Mouse (Mus musculus) liver, embryonic 11.5 days (tissue): ENCODE results near the gene Gm17364. TPM values are rescaled to one million over a fixed set of nuclear protein-coding genes. Genes with fewer than 3 reads are reported as not detected.

Experiments
- ATAC-seq: fragments of 200-750 bp; cut with Nextera tagmentation; replicated peaks from 2 replicates; pipeline ENCODE4 v1.8.0; 2017; ENCODE audit warnings: moderate number of reproducible peaks, mild to moderate bottlenecking, moderate TSS enrichment, moderate library complexity; ENCODE audit not compliant: low FRiP score
- DNase-seq: peaks from one replicate; pipeline ENCODE4 v3.0.0-alpha.2; 2017; ENCODE audit warnings: low spot score
- H3K27ac ChIP-seq: fragments of 300-500 bp; sonication (generic); 2 replicates; pipeline ENCODE4 v1.5.1; 2014; ENCODE audit warnings: mild to moderate bottlenecking, low read depth, low read length, control low read depth
- H3K27me3 ChIP-seq: fragments of 300-500 bp; sonication (generic); replicated peaks from 2 replicates; pipeline ENCODE4 v1.6.1; 2014; ENCODE audit warnings: low read length, mixed read lengths; ENCODE audit not compliant: control insufficient read depth, insufficient read depth
- H3K36me3 ChIP-seq: fragments of 300-500 bp; sonication (generic); 2 replicates; pipeline ENCODE4 v1.6.1; 2014; ENCODE audit warnings: mild to moderate bottlenecking, low read length, moderate library complexity, mixed read lengths; ENCODE audit not compliant: control insufficient read depth, insufficient read depth
- H3K4me1 ChIP-seq: fragments of 300-500 bp; sonication (generic); replicated peaks from 2 replicates; pipeline ENCODE4 v1.6.1; 2014; ENCODE audit warnings: low read length, mixed read lengths; ENCODE audit not compliant: control insufficient read depth, insufficient read depth
- H3K4me2 ChIP-seq: fragments of 300-500 bp; sonication (generic); 2 replicates; pipeline ENCODE4 v1.6.1; 2014; ENCODE audit warnings: mild to moderate bottlenecking, control low read depth, moderate library complexity
- H3K4me3 ChIP-seq: fragments of 300-500 bp; sonication (generic); 2 replicates; pipeline ENCODE4 v1.5.1; 2014; ENCODE audit warnings: low read depth, low read length, control low read depth
- H3K9ac ChIP-seq: fragments of 300-500 bp; sonication (generic); 2 replicates; pipeline ENCODE4 v1.6.1; 2014; ENCODE audit warnings: low read depth, low read length, control low read depth
- H3K9me3 ChIP-seq: fragments of 300-500 bp; sonication (generic); 2 replicates; pipeline ENCODE4 v1.6.1; 2016; ENCODE audit warnings: low read length, inconsistent platforms, mixed read lengths; ENCODE audit not compliant: control insufficient read depth
- WGBS: fragments of 180-500 bp; shearing (Covaris S2); extraction: QIAGEN DNeasy Blood & Tissue Kit; methylation state at CpG from one replicate; pipeline ENCODE4 v1.1.7; 2014; 5-methylcytosine and 5-hydroxymethylcytosine counted together
- polyA plus RNA-seq: library from polyadenylated mRNA; unstranded; fragments of >200 nt; fragmentation: Nextera tagmentation; extraction: Ambion mirVana; gene quantifications from 2 replicates; pipeline ENCODE4 v1.2.1, GENCODE M21; 2014

The Gm17364 gene
- polyA plus RNA-seq, 1 experiment from 2014 or later: not detected

DNA sequence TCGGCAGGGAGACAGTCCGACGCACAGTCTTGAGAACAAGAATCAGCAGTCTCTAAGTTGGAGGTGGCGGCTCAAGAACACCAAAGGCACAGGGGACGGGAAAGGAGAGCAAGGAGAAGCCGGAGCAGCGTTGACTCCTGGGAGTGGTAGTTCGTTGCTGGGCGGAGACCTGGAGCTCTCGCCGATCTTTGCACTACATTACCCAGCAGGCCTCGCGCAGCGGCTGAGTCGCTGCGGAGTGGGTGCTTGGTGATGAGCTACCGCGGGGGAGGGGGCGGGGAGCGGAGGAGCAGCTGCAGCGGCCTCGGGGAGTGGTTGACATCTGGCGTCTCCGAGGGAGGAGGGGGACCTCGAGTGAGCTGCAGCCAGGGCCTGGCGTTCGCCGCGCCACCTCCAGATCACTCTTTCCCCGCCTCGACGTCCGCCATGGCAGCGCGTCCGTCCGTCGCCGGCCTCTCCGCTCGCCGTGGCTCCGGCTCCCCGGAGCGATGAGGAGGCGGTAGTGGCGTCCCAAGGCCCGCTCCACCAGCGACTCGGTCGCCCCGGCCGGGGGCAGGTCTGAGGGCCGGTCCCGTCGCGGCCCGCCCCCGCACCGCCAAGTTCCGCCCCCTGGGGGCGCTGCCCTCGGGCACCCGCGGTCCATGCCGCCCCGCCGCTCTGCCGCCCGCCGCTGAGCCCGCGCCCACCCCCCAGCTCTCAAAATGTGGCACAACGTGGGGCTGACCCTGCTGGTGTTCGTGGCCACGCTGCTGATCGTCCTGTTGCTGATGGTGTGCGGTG is 24.0 kb downstream of the Gm17364 start, which contains the start of gene Smim13:
Smim13 (plus strand) TSS at position 307 of the 780 bp plus-strand sequence.
- peak within 1 kb of the TSS; percentile 88 for H3K4me3 ChIP-seq
- peak within 1 kb of the TSS; percentile 84 for H3K27ac ChIP-seq
- peak; percentile 93 for DNase-seq
- WGBS: under 1% methylated on average over 75 of the region's 78 CpGs
- peaks cover 12% of the 10 kb centered on the region for H3K4me1 ChIP-seq
- no peaks in the 10 kb centered on the region for H3K36me3 ChIP-seq
- H3K27me3 ChIP-seq: no peaks in the 10 kb centered on the region
- peak within 1 kb of the TSS; percentile 68 for H3K9ac ChIP-seq
- ATAC-seq: peak; percentile 95
- no peaks in the 10 kb centered on the region for H3K9me3 ChIP-seq
- H3K4me2 ChIP-seq: peak within 1 kb of the TSS; percentile 82

DNA sequence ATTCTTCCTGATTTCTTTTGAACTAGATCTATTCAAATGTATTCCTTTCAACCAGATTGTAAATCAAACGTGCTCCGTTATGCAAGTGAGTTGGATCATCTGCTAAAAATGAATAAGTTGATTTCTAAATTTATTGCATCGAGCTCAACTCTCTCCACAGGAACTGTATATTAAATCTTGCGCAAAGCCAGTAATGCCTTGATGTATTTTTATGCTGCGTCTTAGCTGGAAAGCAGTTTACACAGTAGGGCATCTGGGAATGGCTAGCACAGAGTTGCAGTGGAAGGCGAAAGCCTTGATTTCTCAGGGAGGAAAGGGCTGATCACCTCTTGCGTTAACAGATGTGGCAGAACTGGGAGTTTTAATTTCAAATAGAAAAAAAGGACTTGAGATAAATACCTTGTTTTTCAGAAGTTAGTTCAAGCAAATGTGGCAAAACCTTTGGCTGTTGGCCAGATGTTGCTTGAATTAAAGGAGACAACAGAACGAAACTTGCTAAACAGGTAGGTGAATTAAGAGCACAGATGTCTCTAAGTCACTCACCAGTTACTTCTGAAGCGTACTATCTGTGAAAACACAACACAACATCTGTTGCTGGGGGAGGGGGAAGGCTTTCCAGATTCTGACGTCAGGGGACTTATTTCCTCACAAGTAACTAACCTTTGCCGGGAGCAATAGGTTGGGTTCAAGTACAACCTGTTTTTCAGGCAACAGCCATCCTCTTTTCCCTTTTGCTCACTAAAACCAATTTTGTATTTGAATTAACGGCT is 24.8 kb downstream of the Gm17364 start:
- DNase-seq (no peak), ATAC-seq (peak; percentile 69)
- Histone ChIP-seq H3K36me3 (no peaks in the 10 kb centered on the region), H3K4me1 (peaks cover 12% of the 10 kb centered on the region), H3K9me3 (no peaks in the 10 kb centered on the region), H3K4me3 (peak overlapping the region; percentile 88), H3K27me3 (no peaks in the 10 kb centered on the region), H3K27ac (peak overlapping the region; percentile 84; the same call in 1 of the 2 replicates), H3K4me2 (peak overlapping the region; percentile 82), H3K9ac (peak overlapping the region; percentile 63)
- WGBS: 45% methylated on average over 12 of the region's 12 CpGs

DNA sequence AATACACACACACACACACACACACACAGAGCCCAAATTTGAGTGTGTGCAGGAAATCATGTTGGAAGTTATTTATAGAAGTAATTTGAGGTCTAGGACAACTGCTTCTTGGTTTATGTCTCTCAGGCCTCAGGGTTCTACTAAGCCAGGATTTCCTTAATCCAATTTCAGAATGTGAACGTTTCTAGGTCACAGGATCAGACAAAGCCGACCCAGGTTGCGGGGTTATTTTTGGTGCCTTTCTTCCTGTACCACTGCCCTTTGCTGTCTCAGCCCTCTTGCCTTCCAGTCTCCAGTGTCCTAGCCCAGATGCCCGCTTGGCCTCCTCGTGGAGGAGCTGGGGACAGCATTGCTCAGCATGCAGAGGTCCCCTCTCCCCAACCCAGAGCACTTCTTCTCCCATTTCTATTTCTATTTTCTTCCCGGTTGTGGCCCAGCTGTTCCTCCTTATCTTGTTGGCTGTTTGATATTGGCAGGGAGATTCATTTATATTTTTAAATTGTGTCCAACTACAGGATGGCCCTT is 29.4 kb downstream of the Gm17364 start:
- no peaks in the 10 kb centered on the region for H3K9me3 ChIP-seq
- H3K4me1 ChIP-seq: peaks cover 3% of the 10 kb centered on the region; the same call in 1 of the 2 replicates
- H3K27ac ChIP-seq: no peak overlapping the region
- no peak overlapping the region for H3K9ac ChIP-seq
- H3K4me2 ChIP-seq: no peak overlapping the region
- H3K4me3 ChIP-seq: no peak overlapping the region
- ATAC-seq (no peak), DNase-seq (no peak)
- H3K27me3 ChIP-seq: no peaks in the 10 kb centered on the region
- 50% methylated on average over 6 of the region's 6 CpGs for WGBS
- H3K36me3 ChIP-seq: no peaks in the 10 kb centered on the region

DNA sequence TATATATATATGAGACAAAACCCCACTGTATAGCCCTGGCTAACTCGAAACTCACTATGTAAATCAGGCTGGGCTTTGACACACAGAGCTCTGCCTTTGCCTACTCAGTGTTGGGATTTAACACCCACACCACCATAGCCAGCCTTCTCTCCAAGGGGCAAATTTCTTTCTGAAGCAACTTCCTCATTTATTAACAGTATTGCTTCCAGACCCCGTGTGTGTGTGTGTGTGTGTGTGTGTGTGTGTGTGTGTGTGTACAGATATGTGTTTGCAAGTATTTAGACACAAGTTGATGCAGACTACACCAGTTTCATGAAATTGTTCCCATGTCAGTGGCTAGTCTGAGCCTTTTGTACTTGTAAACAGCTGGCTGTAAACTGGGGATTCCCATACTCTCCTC is 32.2 kb downstream of the Gm17364 start:
- H3K27me3 ChIP-seq: no peaks in the 10 kb centered on the region
- no peaks in the 10 kb centered on the region for H3K9me3 ChIP-seq
- WGBS: 60% methylated on average over 2 of the region's 2 CpGs
- no peak overlapping the region for H3K27ac ChIP-seq
- no peak overlapping the region for H3K4me3 ChIP-seq
- no peaks in the 10 kb centered on the region for H3K4me1 ChIP-seq
- DNase-seq (no peak), ATAC-seq (no peak)
- H3K4me2 ChIP-seq: no peak overlapping the region
- H3K9ac ChIP-seq: no peak overlapping the region
- H3K36me3 ChIP-seq: no peaks in the 10 kb centered on the region

DNA sequence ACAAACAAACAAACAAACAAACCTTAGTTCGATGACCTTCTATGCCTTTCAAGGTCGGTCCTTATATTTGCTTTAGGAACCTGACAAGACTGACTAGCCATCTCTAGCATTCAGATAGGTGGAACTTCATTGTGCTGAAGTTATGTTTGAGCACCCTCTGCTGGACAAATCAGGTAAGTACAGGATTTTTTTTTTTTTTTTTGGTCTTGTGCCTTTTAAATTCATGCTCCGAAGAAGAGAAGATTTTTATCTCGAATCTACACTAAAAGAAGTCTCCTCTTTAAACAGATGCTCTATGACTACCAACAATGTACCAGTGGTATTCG is 35.0 kb downstream of the Gm17364 start:
- 10% methylated on average over 5 of the region's 5 CpGs for WGBS
- no peaks in the 10 kb centered on the region for H3K36me3 ChIP-seq

DNA sequence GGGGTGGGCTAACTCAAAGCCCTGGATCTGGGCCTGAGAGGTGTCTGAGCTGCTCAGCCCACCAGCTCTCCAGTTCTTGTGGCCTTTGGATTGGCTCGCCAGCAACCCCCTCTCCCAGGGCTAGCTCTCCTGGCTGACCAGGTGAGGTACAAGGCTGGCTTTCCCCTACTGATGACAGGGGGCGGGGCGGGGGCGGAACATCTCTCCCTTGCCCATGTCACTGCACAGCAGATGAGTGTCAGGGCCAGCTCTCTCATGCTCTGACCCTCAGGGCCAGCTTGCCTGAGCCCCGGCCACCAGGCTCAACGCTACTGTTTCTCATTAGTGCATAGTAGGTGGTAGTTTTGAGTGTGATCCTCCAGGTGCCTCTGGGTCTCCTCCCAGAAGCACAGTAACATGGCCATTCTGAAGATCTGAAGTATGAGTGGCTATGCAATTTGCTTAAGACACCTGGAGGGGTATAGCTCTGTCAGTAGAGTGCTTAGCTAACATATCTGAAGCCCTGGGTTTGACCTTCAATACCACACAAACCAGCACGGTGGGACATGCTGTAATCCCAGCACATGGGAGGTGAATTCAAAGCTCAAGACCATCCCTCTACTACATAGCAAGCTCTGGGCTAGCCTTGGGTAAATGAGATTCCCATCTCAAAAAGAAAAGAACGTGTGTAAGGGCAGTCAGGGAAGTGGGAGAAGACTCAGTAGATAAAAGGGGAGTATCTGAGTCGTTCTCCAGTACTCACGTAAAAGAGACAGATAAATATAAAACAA is 35.6 kb downstream of the Gm17364 start:
- Histone ChIP-seq H3K27me3 (no peaks in the 10 kb centered on the region), H3K27ac (peak overlapping the region; percentile 7; the same call in 1 of the 2 replicates), H3K9me3 (no peaks in the 10 kb centered on the region), H3K36me3 (no peaks in the 10 kb centered on the region), H3K4me1 (no peaks in the 10 kb centered on the region), H3K9ac (no peak overlapping the region), H3K4me3 (no peak overlapping the region; the same call in 1 of the 2 replicates), H3K4me2 (peak overlapping the region; percentile 43)
- DNase-seq: no peak
- 64% methylated on average over 10 of the region's 10 CpGs for WGBS
- ATAC-seq: peak; percentile 38; the same call in 1 of the 2 replicates

More for the DNA sequence above, 35.0 kb downstream of the Gm17364 start:
- H3K4me1 ChIP-seq: no peaks in the 10 kb centered on the region
- no peak overlapping the region for H3K4me2 ChIP-seq
- H3K9me3 ChIP-seq: no peaks in the 10 kb centered on the region
- H3K4me3 ChIP-seq: no peak overlapping the region
- DNase-seq (no peak), ATAC-seq (no peak)
- H3K9ac ChIP-seq: no peak overlapping the region
- no peak overlapping the region for H3K27ac ChIP-seq
- no peaks in the 10 kb centered on the region for H3K27me3 ChIP-seq

DNA sequence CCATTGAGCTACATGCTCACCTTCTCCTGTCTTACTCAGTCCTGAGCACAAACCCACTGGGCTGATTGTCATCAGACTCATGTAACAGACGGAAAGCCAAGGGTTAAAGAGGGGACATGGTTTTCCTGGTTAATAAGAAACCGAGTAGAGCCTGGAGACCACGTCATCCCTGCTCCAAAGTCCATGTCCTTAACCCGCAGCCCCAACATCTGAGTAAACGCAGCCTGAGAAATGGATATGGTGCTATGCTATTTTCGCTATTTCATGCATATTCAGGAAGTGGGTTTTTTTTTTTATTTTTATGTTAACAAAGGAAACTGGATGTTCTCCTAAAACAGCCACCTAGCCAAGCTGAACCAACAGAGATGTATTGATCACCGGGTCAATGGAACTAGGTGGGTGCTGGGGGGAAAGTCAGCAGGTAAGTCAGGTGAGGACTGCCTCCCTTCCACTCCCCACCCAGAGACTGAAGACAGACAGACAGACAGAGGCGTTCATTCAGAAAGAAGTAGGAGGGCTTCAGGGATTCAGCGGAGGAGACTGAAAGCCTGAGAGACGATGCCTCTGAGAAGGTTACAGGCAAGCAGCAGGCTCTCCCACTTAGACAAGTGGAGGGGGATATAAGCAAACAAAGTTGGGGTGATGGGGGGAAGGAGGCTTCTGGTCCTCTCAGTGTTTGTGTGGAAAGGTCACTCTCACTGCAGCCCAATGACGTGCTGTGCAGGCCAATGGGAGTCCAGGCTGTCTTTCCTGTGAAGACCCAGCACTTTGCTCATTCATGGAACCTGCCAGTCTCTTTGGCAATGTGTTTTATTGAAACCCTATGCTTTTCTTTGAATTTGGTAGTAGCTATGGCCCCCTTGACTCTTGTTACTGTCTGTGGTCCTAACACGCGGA is 37.7 kb downstream of the Gm17364 start:
- Histone ChIP-seq H3K4me1 (no peaks in the 10 kb centered on the region), H3K36me3 (no peaks in the 10 kb centered on the region), H3K9me3 (no peaks in the 10 kb centered on the region), H3K4me2 (peak overlapping the region; percentile 43), H3K27me3 (no peaks in the 10 kb centered on the region), H3K27ac (peak overlapping the region; percentile 23), H3K4me3 (peak overlapping the region; percentile 38), H3K9ac (no peak overlapping the region)
- WGBS: 67% methylated on average over 13 of the region's 13 CpGs
- ATAC-seq (peak; percentile 61; the same call in 1 of the 2 replicates), DNase-seq (no peak)
